Mouse (Mus musculus) brain, adult 2 months (tissue): ENCODE measurements at regions not wholly inside any gene's neighbourhood (a gene's known extent, or its start where the extent isn't known, plus 50 kb on each side); places are given as distances from the start of the nearest gene placed in this dataset.

ENCODE experiments used
- DNase-seq: peaks from one replicate; pipeline ENCODE4 v3.0.0; 2011; ENCODE audit warnings: low read depth, low spot score

DNA sequence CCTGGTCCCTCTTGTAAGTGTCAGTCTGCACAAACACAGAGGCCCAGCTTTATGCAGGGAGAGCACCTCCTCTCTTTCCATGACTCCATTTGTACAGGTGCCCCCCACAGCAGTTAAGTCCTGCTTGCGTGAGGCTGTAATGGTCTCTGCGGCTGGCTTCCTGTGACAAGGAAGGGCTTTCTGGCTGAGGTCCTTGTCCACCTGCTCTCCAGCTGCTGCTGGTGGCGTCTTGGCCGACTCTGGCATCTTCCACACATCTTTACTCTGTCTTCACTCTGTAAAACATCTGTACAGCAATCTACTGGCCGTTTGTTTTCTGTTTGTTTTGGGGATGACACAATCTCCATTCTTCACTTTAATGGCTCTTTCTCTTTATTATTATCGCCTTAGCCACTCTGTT, 60.8 kb downstream of the Rpusd4 start:
- DNase-seq: no peak

DNA sequence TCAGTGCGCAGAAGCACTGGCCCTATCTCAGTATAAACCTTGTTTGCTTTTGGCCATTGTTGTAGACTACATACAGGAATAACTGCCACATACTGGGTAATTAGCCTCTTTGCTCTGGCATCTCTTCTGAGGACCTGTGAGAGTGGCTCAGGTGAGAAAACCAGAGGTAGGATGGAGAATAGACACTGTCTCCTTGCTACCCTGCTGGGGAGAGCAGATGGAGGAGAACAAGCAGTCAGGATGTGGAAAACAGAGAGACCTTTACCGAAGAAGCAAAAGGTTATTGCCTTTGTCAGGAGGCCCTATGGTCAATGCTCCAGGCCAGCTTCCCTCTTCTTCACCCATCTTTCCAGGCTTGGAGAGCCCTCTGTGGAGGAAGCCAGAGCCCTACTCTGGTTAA, 62.7 kb downstream of the Rpusd4 start:
- peak; percentile 54 for DNase-seq

DNA sequence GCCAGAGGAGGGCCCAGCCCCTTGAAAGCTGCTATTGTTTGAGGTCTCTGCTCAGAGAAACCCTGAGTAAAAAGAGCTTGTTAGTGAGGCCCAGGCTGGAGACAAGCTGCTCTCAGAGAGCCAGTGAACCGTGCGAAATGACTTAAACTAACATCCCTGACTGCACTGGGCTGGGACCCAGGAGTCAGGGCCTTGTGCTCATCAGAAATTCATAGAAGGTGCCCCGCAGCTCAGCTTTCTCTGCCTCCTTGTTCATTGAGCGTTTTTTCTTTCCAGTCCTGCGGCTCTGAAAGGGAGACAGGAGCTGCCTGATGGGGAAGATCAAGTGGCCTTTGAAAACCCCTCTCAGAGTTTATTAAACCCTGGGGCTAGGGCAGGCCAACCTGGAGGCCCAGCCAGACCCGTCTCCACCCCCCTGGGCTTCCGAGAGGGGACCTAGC, 63.6 kb downstream of the Rpusd4 start:
- DNase-seq: peak; percentile 83

DNA sequence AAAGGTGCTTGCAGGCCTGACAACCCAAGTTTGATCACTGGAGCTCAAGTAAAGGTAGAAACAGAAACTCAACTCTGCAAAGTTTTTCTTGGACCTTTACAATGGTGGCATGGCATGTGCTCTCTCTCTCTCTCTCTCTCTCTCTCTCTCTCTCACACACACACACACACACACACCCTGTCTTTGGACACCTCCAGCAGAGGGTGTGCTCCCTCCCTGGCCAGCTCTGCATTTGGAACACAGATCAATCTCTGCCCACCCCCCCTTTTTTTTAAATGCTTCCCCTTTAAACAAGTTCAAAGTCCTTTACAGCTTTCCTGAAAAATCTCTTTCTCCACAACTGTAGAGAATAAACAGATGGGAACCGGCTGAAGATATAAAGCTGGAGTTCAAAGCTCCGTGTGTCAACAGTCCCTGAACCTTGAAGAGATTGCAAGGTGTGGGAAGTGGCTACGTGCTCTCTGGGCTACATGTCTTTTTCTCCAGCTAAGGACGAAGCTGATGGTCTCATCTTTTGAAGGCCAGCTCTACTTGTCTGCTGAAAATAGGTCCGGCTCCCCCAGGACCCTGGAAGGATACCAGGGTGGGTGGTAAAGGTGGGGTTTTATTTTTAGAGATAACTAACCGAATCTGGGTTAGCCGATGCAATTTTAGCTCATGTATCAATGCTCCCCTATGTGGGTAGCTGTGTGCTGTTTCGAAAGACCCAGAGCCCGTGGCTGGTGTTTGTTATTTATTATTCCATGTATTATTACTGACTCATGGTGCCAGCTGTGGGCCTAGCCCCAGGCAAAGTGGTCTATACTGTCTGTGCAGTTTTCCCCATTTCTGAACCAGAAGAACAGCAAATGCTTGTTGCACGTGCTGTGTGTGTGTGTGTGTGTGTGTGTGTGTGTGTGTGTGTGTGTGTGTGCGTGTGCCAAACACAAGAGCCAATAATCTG, 65.3 kb downstream of the Rpusd4 start:
- DNase-seq: no peak

DNA sequence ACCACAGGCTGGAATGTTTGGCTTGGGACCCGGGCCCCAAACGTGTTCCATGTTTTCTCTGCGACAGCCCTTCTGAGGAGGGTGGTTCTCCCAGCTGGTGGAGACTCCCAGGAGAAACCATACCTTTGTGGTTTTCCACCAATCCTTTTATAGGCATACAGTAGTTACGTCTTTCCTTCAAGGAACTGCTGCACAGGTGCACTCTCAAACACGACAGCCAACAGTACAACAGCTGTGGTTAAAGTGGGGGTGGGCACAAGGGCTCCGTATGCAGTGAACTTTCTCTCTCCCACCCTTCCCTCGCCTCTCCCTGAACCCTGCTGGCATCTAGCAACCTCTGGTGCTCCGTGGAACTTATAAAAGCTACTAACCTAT, 66.0 kb downstream of the Rpusd4 start:
- no peak for DNase-seq

DNA sequence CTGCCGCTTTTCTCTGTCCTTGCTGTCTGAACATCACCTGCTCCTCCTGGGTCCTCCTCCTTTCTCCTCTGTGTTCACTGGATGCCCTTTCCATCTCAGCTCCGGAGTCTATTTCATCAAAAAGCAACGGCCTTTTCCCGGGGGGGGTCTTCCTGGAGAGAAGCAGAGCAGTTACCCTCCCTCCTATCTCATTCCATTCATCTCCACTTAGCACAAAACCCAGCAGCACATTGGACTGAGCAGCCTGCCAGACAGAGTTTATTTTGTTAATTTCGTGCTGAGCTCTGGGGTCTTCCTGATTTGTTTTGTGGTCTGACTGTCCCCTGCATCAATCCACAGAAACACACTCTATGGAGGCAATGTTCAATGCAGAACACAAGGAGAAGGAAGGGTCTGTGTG, 66.9 kb downstream of the Rpusd4 start:
- DNase-seq: no peak

DNA sequence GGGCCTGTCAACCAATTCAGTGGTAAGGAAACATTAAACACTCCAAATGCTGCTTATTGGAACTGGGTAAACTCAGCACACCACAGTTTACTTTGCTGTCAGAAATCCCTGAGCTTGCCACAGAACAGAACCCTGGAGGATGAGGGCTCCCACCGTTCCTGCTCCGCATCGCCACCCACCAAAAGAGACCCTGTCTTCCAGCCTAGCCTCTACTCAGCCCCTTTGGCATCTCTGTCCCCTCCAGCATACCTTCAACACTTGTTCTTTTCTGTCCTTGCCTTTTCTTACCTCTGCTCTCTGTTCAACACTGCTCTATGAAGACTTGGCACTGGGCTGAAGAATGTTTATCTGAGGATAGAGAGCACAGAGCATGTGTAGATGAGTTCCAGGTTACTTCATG, 67.5 kb downstream of the Rpusd4 start:
- no peak for DNase-seq

DNA sequence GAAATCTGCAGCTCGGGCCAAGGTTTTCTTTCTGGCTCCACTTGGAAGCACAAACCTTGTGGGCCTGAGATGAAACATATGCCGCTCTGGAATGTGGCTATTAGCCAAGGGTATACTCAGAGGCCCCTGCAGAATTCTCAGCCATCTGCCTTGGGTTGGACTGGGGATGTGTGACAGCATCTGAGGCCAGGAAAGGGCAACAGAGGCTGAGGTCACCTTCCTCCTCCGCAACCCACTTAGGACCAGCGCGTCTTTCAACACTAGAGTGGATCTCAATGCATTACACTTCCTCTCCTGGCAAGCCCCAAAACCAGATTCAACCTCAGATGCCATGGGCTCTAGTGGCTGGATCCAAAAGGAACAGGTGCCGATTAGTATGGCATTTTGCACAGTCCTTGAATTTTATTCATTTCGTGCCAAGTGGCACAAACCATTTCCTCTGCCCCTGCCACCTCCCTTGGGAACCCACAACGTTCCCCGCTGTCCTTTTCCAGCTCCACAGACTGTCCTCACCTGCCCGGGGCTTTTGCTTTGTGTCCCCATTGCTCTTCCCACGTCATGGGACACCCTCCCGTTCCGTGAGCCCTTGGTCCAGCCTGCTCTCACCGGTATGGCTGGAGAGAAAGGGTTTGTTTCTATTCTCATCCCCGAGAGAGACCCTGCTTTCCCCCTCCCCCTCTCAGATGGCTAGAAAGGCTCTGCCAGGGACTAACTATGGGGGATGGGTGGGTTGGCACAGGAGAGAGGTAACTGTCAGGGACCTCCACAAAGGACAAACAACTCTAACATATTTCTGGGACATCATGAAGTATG, 68.4 kb downstream of the Rpusd4 start:
- peak; percentile 98 for DNase-seq

DNA sequence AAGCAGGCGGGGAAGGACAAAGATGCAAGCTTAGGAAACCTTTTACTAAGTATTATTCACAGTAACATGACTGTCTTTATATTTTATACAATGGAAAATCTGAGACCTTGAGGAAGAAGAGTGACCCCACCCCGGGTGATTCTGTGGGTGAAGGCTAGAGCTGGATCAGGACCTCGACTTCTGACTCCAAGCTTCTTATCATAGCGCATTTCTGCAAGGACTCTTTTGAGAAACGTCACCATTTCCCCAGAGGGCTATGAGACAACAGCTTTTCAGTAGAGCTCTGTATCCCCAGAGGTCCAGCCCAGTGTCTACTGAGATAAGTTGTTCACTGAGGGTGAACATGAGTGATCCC, 69.0 kb downstream of the Rpusd4 start:
- DNase-seq: peak; percentile 6

DNA sequence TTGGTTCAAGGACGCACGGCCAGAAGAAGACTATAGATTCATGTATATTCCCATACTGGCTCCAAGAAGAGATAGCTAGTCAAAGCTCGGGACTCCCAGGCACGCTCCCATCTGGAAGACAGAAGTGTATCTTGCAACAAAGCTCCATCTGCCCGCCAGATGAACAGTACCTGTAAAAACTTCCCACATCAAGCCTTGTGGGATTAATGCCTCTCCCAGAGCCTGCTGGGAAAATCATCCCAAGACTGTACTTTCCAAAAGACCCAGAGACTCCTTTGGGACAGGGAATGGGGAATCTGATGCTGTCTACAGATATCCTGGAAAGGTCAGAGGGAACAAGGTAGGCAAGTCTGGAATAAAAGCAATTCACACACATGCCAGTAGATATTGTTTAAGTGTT, 71.2 kb downstream of the Rpusd4 start:
- DNase-seq: no peak

DNA sequence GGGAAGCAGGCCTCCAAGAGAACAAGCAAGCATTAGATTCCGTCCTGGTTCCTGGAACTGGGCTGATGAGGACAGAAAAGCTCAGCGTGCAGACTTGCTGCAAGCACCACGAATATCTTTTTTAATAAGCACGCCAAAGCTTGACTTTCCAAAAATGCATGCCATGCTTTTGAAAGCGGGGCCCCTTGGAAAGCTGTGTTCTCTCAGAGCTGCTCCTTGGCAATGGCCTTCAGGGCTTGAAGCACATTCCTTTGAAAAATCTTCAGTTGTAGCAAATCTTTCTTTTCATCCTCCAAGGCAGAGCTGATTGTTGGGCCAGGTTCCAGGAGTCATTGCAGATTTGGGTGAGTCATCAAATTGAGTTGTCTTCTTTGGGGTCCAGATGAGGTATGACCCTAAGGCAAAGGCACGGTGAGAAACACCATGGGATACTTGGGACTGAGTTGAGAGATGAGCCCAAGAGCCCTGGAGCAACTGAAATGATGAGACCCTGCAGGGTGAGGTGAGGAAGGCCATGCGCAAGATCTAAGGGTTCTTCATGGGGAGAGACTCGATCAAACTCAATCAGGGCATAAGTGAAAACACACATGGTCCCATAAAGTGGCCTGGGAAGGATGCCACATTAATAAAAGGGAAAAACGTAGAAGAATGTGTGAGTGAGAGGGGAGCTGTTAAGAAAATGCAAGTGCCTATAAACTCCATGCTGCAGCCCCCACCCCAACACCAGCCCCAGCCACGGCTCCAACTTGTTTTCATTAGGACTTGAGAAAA, 72.0 kb downstream of the Rpusd4 start:
- DNase-seq: no peak

DNA sequence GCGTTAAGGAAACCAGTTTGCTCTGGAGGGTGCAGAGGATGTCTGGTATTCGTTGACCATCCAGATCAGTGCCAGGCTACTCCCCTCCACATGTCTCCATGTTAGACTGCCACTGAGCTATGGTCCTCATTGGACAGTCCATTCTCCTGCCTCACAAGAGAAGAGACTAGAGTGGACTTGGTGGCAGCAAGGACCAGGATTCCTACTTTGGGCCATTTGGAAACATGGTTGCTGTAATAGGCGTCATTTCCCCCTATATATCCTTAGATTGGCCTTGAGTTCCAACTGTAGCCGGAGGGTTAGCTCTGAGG, 72.6 kb downstream of the Rpusd4 start:
- DNase-seq: no peak

DNA sequence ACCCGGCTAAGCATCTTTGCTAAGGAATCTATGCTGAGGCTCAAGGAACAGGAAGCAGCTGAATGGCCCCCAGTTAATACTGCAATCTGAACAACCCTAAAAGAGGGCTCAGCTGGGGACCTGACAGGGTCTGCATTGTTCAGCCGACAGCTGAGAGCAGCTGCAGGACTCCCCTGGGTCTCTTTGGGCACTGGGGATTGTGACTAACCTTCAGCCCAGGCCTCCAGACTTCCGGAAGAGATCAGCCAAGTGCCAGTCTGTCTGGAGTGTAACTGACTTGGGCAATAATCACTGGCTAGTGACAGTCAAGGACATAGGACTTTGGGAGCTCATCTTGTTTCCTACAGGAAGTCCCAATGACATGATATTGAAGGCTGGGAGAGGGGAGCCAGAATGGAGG, 73.1 kb downstream of the Rpusd4 start:
- DNase-seq: no peak

DNA sequence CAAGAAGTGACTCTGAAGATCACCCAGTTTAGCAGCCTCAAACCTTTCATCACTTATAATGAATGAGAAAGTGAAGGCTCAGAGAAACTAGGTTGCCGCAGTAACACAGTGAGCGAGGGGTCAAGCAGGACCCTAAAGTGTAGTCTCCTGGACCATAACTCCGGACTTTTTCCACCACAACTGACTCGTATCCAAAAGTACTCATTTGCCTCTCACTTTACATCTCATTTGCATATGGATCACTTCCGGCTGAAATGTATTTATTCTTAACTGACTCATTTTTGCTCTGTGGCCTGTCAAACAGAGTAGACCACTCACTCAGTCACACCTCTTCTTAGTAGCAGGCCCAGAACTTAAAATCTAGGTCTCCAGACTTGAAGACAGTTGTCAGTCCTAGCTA, 73.7 kb downstream of the Rpusd4 start:
- no peak for DNase-seq

DNA sequence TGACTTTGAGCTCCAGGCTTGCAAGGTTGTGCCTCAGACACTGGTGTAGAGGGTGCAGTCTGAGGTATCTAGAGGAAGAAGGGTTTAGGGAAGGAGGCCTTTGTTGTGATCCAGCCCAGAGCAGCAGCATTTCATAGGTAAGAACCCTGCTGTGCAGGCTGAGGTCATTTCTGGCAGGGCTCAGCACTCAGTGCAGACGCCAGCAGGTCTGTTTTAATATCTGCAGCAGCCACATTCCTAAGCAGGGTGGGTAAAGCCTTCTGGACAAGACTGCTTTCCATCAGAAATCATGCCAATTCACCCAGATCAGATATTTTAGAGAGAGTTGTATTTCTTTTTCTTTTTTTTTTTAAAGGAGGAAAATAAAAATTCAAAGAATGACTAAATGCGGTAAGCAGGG, 74.8 kb downstream of the Rpusd4 start:
- peak; percentile 89 for DNase-seq

DNA sequence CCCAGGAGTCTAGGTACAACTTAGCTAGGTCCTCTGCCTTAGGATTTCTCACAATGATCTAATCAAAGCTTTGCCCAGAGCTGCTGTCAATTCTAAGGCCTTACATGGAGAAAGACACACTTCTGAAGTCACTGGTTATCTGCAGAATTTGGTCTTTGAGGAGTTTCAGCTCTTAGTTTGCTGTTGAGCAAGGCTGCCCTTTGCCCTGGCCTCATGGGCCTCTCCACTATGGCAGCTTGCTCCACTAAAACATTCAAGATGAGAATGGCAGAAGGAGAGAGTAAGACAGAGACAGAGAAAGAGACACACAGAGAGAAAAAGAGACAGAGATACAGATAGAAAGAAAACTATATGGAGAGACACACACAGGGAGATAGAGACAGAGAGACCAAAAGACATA, 75.7 kb downstream of the Rpusd4 start:
- no peak for DNase-seq

DNA sequence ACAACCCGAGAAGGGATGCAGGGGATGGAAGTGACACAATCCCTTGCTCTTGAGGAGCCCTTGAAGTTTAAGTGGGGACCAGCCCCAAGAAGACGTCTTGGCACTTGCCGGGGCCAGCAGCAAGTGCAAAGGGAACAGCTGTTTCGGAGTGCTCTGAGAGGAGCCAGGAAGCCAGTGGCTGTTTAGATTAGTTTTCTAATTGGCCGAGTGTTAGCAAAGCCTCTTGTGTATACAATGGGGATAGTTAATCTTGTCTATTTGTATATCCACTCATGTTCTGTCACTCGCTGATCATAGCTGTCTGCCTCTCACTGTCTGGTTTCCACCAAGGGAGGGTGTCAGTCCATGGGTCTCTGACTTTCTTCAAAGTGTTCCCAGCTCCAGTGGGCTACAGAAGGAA, 76.6 kb upstream of the Cdon start:
- DNase-seq: no peak

DNA sequence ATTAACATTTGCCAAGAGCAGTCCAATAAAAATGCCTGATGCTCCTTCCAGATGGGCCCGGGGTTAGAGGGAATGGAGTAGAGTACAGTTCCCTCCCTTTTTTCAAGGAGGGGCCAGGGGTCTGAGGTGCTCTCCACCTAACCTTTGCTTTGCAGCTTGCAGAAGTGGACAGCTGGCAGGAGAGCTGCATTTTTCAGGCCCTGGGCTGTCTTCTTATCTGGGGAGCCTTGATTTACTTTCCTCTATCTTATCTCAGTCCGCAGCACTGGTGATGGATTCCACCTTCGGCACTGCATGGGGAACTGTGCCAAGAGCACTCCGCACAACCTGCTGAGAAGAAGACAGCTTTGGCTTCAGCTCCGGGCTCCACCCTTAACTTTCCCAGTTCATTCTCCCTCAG, 74.5 kb upstream of the Cdon start:
- peak; percentile 66 for DNase-seq

DNA sequence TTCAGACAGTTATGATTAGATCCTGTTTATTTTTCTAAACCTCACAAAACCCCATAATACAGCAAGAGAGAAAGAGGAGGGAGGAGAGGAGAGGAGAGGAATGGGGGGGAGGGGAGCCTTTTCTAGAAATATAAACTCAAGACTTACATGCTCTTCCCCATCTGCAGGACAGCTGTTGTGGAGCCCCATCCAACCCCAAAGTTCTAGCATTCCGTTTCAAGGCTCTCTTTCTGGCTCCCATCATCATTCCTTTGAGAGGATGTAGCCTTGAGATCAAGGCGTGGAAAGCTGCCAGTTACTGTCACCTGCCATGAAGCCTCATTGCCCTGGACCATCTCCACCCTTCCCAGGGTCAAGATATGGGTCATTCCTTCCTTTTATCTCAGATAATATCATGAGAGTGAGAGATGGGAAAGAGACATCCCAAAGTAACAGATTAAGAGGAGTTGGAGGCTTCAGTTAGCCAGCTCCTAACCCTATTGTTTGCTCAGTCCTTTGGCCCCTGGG, 70.8 kb upstream of the Cdon start:
- no peak for DNase-seq

DNA sequence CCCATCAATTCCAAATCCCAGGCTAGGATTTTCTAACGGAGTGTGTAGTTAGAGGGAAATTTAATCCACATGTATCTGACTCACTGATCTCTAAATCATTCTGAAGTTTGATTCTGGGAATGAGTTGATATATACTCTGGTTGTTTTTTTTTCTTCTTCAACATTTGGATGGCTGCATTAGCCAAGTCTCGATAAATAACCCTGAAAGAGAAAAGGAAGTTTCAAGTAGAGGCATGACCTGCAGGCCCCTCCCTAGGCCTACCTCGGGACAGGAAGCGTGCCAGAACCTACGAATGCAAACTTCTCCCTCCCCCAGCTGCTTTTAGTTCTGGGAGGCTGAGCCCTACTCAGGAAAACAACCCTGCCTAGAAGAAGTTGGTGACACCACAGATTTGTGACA, 69.4 kb upstream of the Cdon start:
- DNase-seq: no peak

DNA sequence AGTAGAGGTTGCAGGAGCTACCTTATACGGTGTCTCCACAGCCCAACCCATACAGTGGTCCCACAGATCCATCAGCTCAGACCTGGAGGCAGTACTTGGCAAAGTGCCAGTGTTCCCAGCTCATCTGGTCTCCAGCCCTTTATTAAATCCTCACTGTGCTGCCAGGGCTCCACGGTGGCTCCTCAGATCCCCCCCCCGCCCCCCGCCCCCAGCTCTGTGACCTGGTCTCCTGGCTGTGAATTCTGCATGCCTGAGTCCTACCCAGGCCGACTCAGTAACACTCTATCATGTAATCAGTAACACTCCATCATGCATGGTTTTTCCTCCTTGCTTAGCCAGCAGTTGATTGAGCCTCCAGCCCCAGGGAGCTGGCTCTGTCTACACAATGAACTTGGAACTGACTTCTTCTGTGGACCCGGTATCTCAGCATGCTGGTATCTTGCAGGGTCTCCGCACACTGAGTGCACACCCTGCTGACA, 66.2 kb upstream of the Cdon start:
- DNase-seq: no peak

DNA sequence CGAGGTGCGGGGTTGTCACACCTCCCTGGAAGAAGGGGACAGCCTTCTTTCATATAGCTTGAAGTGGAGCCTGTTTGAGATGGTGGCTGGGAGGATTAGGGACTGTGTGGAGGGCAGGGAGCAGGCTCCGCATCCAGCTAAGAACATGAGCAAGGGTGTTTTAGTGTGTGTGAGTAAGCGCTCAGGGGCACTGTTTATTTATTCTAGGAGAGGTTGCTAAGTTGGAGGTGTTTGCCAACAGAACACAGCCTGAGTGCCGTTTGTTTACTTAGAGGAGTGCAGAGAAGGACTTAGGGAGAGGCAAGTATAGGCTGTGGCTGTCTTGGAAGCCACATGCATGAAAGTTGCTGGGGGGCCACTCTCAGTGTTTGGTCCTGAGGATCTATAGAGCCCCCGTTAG, 61.2 kb upstream of the Cdon start:
- DNase-seq: no peak
